Mouse (Mus musculus) hindbrain, postnatal 0 days (tissue): ENCODE measurements at regions not wholly inside any gene's neighbourhood (a gene's known extent, or its start where the extent isn't known, plus 50 kb on each side); places are given as distances from the start of the nearest gene placed in this dataset.
A peak's percentile ranks its signal among the peaks of the same experiment; 100 is the strongest.

ENCODE experiments used
- ATAC-seq: fragments of 200-750 bp; cut with Nextera tagmentation; 2 replicates; pipeline ENCODE4 v1.8.0; 2017; ENCODE audit warnings: mild to moderate bottlenecking, moderate TSS enrichment, moderate library complexity
- DNase-seq: peaks from one replicate; pipeline ENCODE4 v3.0.0-alpha.2; 2015; ENCODE audit warnings: low spot score
- H3K27ac ChIP-seq: fragments of 300-500 bp; sonication (generic); 2 replicates; pipeline ENCODE4 v1.5.1; 2014; ENCODE audit warnings: mild to moderate bottlenecking
- H3K27me3 ChIP-seq: fragments of 300-500 bp; sonication (generic); 2 replicates; pipeline ENCODE4 v1.6.1; 2014; ENCODE audit warnings: low read length, mixed read lengths; ENCODE audit not compliant: insufficient read depth
- H3K36me3 ChIP-seq: fragments of 300-500 bp; sonication (generic); 2 replicates; pipeline ENCODE4 v1.6.1; 2014; ENCODE audit warnings: low read length, mixed read lengths; ENCODE audit not compliant: insufficient read depth
- H3K4me1 ChIP-seq: fragments of 300-500 bp; sonication (generic); 2 replicates; pipeline ENCODE4 v1.6.1; 2014; ENCODE audit warnings: antibody characterized with exemption, low read length, mixed read lengths; ENCODE audit not compliant: insufficient read depth
- H3K4me2 ChIP-seq: fragments of 300-500 bp; sonication (generic); 2 replicates; pipeline ENCODE4 v1.6.1; 2014; ENCODE audit warnings: low read depth, mild to moderate bottlenecking, low read length, moderate library complexity, mixed read lengths
- H3K4me3 ChIP-seq: fragments of 300-500 bp; sonication (generic); 2 replicates; pipeline ENCODE4 v1.5.1; 2014; ENCODE audit warnings: low read length
- H3K9ac ChIP-seq: fragments of 300-500 bp; sonication (generic); replicated peaks from 2 replicates; pipeline ENCODE4 v1.6.1; 2014; ENCODE audit warnings: mild to moderate bottlenecking, low read length, moderate library complexity, mixed read lengths
- H3K9me3 ChIP-seq: fragments of 300-500 bp; sonication (generic); 2 replicates; pipeline ENCODE4 v1.6.1; 2016; ENCODE audit warnings: low read length, mixed read lengths
- CTCF ChIP-seq: IDR thresholded peaks from 2 replicates; pipeline ENCODE4 v1.5.1; 2016; ENCODE audit warnings: antibody characterized with exemption, control low read depth, low read depth
- WGBS: fragments of 180-500 bp; shearing (Covaris S2); extraction: QIAGEN DNeasy Blood & Tissue Kit; methylation state at CpG from one replicate; pipeline ENCODE4 v1.1.7; 2014; 5-methylcytosine and 5-hydroxymethylcytosine counted together

DNA sequence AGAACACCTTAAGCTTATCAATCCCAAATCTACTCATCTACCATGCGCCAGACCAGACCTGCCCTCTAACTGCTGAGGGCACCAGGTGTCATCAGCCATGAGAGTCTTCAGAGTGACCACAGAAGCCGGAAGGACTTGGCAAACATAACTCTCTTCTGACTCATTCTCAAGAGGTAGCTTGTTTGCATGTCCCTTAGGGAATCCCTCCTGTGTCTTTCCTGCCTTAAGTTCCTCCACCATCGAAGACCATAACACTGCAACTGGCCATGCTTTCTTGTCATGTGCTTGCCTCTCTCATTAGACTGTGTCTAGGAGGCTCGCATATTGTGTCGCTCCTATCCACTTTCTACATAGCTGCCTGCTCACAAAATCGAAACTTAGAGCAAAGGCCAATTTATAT is 226.1 kb upstream of the Ncam1 start:
- H3K4me1 ChIP-seq = no peaks in the 10 kb centered on the region
- ATAC-seq = no peak
- no peak for DNase-seq
- no peak for TF ChIP-seq CTCF
- H3K27me3 ChIP-seq = no peaks in the 10 kb centered on the region
- H3K9ac ChIP-seq = no peak overlapping the region
- no peak overlapping the region for H3K4me2 ChIP-seq
- H3K36me3 ChIP-seq = no peaks in the 10 kb centered on the region
- H3K27ac ChIP-seq = no peak overlapping the region
- H3K9me3 ChIP-seq = no peaks in the 10 kb centered on the region
- WGBS = 89% methylated on average over 6 of the region's 6 CpGs
- H3K4me3 ChIP-seq = no peak overlapping the region

DNA sequence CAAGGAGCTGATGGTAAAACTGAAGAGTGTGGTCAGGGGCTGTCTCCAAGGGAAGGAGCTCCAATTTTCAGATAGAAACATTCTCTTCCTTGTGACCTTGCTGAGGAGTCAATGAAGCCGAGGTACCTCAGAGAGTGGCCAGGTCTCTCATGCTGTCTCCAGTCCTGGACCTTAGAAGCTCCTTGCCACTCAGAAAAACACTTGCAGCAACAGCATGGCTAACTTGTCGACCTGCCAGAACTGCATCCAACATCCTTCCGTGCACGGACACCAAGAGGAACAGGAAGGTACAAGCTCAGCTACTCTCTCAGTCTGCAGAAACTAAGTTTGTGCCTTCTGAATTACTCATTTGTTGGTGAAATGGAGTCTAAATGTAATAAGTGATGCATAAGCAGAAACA is 214.9 kb upstream of the Ncam1 start:
- no peak for ATAC-seq
- TF ChIP-seq CTCF = no peak
- 67% methylated on average over 4 of the region's 4 CpGs for WGBS
- H3K27ac ChIP-seq = no peak overlapping the region
- peak; percentile 15 for DNase-seq
- no peak overlapping the region for H3K4me3 ChIP-seq
- H3K36me3 ChIP-seq = no peaks in the 10 kb centered on the region
- no peaks in the 10 kb centered on the region for H3K27me3 ChIP-seq
- H3K9ac ChIP-seq = no peak overlapping the region
- no peaks in the 10 kb centered on the region for H3K9me3 ChIP-seq
- H3K4me1 ChIP-seq = no peaks in the 10 kb centered on the region
- no peak overlapping the region for H3K4me2 ChIP-seq

DNA sequence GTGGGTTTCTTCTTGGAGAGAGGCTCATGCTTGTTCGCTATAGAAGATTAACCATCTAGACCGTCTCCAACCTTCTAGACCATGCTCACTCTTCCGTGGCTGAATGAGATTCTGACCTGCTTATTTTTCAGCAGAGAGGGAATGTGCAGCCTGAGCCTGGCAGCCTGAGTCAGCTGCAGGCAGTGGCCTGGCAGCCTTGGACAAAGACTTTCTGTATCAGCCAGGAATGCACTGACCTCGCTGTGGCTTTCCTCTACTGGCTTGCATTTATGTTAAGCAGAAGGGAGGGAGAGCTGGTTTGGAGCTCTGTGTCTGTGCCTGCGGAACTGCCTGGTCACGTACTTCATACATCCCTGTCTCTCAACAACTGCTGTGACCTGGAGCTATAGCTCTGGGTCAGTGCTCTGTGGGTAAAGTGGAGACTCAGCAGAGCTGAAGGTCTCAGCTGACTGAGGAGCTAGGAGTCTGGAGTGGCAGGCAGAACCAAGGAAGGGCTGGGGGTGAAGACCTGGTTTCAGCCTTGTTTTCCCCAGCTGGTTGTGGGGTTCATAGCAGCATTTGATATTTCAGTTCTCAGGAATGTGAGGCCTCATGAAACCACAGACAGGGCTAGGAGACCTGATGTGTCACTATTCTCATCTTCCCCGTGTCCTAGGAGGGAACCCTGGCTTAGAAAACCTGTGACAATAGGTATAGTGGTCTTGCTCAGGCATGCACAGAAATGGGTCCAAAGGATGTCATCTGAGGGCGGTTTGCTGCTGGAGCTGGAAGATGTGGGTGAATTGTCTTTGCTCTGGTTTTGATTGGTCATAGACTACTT is 207.2 kb upstream of the Ncam1 start:
- peak overlapping the region; percentile 58; the same call in 1 of the 2 replicates for H3K27ac ChIP-seq
- H3K4me1 ChIP-seq = peaks cover 6% of the 10 kb centered on the region; the same call in 1 of the 2 replicates
- WGBS = 32% methylated on average over 8 of the region's 8 CpGs
- no peaks in the 10 kb centered on the region for H3K9me3 ChIP-seq
- TF ChIP-seq CTCF = no peak
- DNase-seq (peak; percentile 58), ATAC-seq (peak; percentile 74)
- no peaks in the 10 kb centered on the region for H3K27me3 ChIP-seq
- H3K9ac ChIP-seq = no peak overlapping the region
- H3K4me2 ChIP-seq = no peak overlapping the region
- H3K4me3 ChIP-seq = no peak overlapping the region
- no peaks in the 10 kb centered on the region for H3K36me3 ChIP-seq

DNA sequence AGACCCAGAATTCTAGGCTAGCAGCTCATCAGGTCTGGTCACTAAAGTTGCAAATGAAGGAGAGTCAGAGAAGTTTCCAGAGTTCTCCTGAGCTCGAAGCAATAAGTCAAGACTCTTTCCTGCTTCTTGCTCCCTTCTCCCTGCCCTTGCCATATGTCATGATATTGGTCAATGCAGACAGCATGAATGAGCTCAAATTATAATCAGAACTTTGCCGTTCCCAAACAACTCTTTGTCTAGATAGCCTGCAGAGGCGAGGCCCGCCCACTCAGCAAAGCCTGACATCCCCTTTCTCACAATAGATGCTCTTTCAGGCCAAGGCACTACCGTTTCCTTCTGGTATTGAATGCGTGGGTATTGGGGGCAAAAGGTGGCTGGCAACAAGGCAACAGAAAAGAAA is 204.0 kb upstream of the Ncam1 start:
- no peak overlapping the region for H3K27ac ChIP-seq
- H3K4me2 ChIP-seq = no peak overlapping the region
- H3K4me3 ChIP-seq = no peak overlapping the region
- peaks cover 6% of the 10 kb centered on the region; the same call in 1 of the 2 replicates for H3K4me1 ChIP-seq
- H3K9ac ChIP-seq = no peak overlapping the region
- no peak for TF ChIP-seq CTCF
- no peak for DNase-seq
- ATAC-seq = no peak
- no peaks in the 10 kb centered on the region for H3K36me3 ChIP-seq
- WGBS = 55% methylated on average over 6 of the region's 6 CpGs
- H3K9me3 ChIP-seq = no peaks in the 10 kb centered on the region
- H3K27me3 ChIP-seq = no peaks in the 10 kb centered on the region

DNA sequence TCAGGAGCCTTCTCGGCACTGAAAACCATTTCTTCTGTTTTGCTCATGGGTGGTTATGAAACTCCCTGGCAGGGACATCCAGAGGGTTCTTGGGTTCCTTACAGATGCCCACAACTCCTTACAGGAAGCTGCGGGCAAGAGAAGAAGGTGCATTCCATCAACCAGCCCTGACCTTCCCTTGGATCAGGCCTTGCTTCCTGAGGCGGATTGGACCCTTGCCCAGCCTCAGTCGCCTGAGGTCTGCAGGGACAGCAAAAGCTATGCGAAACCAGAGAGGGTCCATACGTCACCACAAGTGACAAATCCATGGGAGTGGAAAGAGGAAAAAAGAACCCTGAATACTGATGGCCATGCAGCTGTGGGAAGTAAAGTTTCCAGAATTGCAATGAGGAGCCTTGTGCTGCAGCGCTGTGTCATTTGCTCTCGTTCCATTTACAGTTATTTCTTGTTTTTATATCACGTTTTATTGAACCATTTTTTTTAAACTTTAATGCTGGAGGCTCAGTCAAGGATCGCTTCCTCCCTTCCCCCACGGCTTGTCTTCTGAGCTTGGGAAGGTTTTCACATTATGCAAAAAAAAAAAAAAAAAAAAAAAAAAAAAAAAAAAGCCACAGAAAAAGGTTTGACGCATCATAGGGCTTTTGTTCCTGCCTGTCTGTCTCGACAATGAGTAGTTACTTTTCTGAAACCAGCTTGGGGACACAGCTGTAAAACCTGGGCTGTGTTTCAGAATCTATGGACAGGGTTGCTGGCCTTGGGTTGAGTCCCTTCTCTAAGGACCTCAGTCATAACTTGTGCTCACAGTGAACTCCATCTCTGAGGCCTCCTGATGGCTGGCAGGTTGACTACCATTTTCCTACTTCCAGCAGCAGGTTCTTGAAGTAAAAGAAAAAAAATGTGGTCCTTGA is 202.0 kb upstream of the Ncam1 start:
- Histone ChIP-seq H3K4me3 (no peak overlapping the region), H3K27me3 (no peaks in the 10 kb centered on the region), H3K4me1 (peaks cover under 1% of the 10 kb centered on the region; the same call in 1 of the 2 replicates), H3K4me2 (no peak overlapping the region), H3K27ac (no peak overlapping the region; the same call in 1 of the 2 replicates), H3K9ac (no peak overlapping the region), H3K9me3 (no peaks in the 10 kb centered on the region), H3K36me3 (no peaks in the 10 kb centered on the region)
- DNase-seq (peak; percentile 54), ATAC-seq (no peak)
- WGBS = 41% methylated on average over 13 of the region's 13 CpGs
- TF ChIP-seq CTCF = no peak

DNA sequence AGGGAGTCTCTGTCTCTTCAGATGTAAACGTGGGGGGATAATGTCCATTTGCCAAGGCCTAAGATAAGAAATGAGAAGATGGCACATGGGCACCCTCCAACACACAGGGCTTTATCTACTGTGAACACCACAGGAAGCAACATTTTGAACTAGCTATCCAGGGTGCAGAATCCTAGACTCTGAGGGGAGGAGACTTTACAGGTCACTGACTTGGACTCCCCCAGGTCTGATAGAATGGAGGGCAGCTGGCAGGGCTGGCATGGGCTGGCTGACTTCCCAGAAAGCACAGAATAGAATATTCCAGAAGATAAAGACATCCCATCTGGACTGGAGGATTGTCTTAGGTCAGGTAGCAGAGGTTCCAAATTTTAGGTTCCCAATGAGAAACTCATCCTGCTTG is 201.2 kb upstream of the Ncam1 start:
- Histone ChIP-seq H3K36me3 (no peaks in the 10 kb centered on the region), H3K4me1 (no peaks in the 10 kb centered on the region), H3K27me3 (no peaks in the 10 kb centered on the region), H3K4me3 (no peak overlapping the region), H3K9me3 (no peaks in the 10 kb centered on the region), H3K4me2 (no peak overlapping the region), H3K9ac (no peak overlapping the region), H3K27ac (no peak overlapping the region)
- no peak for TF ChIP-seq CTCF
- DNase-seq = peak; percentile 48
- WGBS = 56% methylated on average over 1 of the region's 1 CpGs
- no peak for ATAC-seq
